Mouse (Mus musculus): ENCODE measurements at regions not wholly inside any gene's neighbourhood (a gene's known extent, or its start where the extent isn't known, plus 50 kb on each side); places are given as distances from the start of the nearest gene placed in this dataset.

DNA sequence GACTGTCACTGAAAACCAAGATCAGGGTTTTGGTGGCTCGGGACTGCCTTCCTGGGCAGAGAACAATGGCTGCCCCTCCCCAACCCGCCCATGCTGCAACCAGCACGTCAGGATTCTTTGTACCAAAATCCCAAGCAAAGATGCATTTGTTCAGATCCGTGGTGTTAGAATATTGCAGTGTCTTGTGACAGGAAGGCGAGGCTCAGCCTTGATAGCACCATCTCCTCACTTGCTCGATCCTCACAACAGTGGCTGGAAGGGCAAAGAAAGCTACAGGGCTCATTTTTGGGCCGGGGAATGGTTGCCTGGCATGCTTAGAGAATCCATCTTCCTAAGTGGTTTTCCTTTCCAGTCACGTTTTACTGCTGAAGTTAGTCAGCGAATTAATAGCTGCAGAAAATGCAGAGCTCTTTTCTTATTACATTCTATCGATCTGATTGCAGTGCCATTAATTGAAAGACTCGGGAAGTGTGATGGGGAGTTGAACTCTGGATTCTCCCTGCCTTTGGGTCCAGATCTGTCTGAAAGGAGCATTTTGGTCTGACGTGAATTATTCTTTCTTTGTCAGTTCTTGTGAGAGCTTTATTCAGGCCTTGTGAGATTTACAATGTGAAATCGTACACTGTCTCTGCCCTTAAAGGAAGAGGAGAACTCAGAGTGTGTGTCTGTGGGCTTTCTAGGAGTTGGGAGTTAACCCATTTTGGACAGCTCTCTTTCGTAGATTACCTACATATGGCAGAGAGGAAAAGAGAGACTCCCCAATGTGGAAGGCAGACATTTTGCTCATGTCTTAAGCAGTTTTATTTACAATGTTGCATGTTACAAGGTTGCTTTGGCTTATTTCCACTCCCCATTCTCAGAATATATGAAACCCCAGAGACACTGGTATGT lies 213.3 kb upstream of the Ubash3b start:
- no peaks in the 10 kb centered on the region for H3K79me2 ChIP-seq (ENCODE audit: inconsistent target)
- WGBS (ENCODE audit: missing documents): 78% methylated on average over 13 of the region's 14 CpGs
- H3K27ac ChIP-seq: no peak overlapping the region
- H3K36me3 ChIP-seq (ENCODE audit: inconsistent target): no peaks in the 10 kb centered on the region
- no peak overlapping the region for H3K4me3 ChIP-seq (ENCODE audit: inconsistent target)

DNA sequence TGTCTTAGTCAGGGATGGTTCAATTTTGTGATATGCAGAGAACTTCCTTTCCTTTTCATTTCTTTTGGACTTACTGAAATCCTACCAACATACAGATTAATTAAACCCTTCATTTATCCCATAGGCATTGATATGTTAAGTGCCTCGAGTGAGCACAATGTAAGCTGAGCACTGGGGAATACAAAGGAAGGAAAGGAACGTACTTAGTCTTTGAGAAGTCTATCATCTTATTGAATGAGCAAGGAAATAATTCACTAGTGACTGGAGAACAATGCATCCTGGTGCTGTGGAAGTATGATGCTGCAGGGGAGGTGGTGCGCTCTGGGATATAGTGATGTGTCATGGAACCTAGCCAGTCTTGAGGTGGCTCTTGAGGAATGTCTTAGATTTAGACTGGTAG lies 204.9 kb upstream of the Ubash3b start:
- Histone ChIP-seq H3K36me3 (ENCODE audit: inconsistent target) (no peaks in the 10 kb centered on the region), H3K4me3 (ENCODE audit: inconsistent target) (no peak overlapping the region), H3K27ac (no peak overlapping the region), H3K79me2 (ENCODE audit: inconsistent target) (no peaks in the 10 kb centered on the region)
- 63% methylated on average over 3 of the region's 3 CpGs for WGBS (ENCODE audit: missing documents)

DNA sequence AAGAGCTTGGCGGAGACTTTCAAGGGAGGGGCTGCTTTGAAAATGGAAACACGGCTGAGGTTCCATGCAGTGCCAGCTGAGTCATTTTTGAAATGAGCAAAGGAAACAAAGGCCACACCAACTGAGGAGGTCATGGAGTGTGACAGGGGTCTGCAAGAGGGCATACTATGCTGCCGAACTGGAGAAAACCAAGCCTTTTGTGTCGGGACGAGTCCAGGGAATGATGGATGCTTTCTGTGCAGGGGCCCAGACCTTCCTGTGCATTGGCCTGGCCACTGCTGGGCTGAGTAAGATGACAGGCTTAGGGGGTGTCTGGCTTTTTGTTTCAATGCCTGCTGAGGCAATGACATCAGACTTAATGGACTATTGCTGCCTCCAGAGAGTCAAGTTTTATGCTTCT lies 203.8 kb upstream of the Ubash3b start:
- 68% methylated on average over 5 of the region's 5 CpGs for WGBS (ENCODE audit: missing documents)
- Histone ChIP-seq H3K4me3 (ENCODE audit: inconsistent target) (no peak overlapping the region), H3K79me2 (ENCODE audit: inconsistent target) (no peaks in the 10 kb centered on the region), H3K27ac (no peak overlapping the region), H3K36me3 (ENCODE audit: inconsistent target) (no peaks in the 10 kb centered on the region)

DNA sequence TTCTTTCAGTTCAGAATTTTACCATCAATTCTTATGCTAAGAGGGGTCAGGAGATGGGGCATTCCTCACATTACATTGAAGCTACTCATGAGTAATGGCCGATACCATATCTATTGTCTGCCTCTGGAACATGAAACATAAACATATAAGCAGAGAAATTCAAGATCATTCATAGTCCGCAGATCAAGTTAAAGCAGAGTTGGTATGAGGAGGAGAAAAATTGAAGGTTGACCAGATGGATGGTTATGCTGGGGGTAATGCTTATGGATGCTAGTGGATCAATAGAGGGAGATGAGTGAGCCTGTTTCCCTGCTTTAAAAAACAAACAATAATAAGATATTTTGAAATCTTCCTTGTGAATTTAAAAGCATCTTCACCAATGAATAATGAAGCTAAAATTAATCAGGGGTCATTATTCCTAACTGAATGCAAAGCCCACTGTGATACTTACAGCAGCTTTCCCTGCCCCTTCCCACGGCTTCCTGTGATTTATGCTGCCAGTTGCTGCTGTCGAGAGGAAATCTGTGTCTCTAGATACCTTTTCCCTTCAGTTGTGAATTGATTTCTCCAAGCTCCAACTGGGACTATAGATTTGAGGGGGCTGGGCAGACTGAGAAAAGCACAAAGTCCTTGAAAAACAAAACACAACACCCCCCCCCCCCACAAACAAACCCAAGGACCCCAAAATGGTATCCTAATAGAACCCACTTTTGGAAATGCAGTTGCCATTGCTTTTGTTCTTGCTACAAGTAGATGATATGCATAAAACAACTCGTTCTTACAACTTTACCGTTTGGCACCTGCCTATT lies 203.1 kb upstream of the Ubash3b start:
- no peaks in the 10 kb centered on the region for H3K79me2 ChIP-seq (ENCODE audit: inconsistent target)
- no peaks in the 10 kb centered on the region for H3K36me3 ChIP-seq (ENCODE audit: inconsistent target)
- H3K4me3 ChIP-seq (ENCODE audit: inconsistent target): no peak overlapping the region
- 63% methylated on average over 6 of the region's 6 CpGs for WGBS (ENCODE audit: missing documents)
- H3K27ac ChIP-seq: no peak overlapping the region

DNA sequence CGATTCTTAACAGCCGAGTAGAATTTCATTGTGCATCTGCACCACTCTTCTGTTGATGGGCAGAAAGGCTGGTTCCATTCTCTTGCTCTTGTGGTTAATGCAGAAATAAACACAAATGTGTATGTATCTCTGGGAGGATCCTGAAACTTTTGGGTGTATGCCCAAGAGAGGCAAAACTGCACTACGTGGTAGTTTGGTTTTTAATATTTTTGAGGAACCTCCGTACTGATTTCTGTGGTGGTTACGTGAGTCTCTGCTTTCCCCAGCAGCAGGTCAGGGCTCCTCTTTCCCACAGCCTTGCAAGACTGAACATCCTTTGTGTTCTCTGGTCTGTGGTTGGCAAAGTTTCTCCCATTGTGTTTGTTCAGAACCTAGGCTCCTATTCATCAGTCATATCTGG lies 198.9 kb upstream of the Ubash3b start:
- Histone ChIP-seq H3K27ac (no peak overlapping the region), H3K79me2 (ENCODE audit: inconsistent target) (no peaks in the 10 kb centered on the region), H3K4me3 (ENCODE audit: inconsistent target) (no peak overlapping the region), H3K36me3 (ENCODE audit: inconsistent target) (no peaks in the 10 kb centered on the region)
- 42% methylated on average over 5 of the region's 5 CpGs for WGBS (ENCODE audit: missing documents)

DNA sequence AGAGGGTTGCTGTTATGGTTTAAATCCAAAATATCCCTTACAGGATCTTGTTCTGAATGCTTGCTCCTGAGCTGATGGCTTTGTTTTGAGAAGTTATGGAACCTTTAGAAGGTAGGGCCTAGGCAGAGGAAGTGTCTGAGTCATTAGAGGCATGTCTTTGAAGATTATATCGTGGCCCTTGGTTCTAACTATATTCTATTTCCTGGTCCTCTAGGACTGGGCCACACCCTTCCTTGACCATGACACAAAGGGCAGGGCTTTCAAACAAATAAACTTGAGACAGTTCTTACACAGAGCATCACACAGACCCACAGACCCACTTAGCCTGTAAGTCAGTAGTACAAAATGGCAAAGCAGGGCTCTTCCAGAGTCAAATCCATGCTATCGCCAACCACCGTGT lies 197.8 kb upstream of the Ubash3b start:
- no peak overlapping the region for H3K4me3 ChIP-seq (ENCODE audit: inconsistent target)
- no peak overlapping the region for H3K27ac ChIP-seq
- WGBS (ENCODE audit: missing documents): 79% methylated on average over 3 of the region's 3 CpGs
- no peaks in the 10 kb centered on the region for H3K79me2 ChIP-seq (ENCODE audit: inconsistent target)
- no peaks in the 10 kb centered on the region for H3K36me3 ChIP-seq (ENCODE audit: inconsistent target)

DNA sequence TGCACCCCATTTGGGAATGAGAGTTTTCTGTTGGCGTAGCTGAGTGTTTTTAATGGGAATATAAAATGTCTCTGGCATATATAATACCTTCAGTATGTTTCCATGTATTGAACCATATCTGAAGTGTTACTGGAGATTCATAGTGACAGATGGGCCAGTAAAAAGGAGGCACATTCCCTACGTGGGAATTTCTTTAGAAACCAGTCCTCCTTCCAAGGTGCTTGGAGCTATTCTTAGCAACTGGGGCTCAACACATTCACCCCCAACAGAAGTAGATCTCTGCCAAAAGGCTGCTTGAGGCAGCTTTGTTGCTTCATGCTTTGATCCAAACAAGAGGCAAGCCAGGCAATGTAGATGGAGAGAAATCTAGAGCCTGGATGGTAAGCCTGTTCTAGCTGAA lies 183.8 kb upstream of the Ubash3b start:
- no peak overlapping the region for H3K4me3 ChIP-seq (ENCODE audit: inconsistent target)
- no peaks in the 10 kb centered on the region for H3K36me3 ChIP-seq (ENCODE audit: inconsistent target)
- no peak overlapping the region for H3K27ac ChIP-seq
- H3K79me2 ChIP-seq (ENCODE audit: inconsistent target): no peaks in the 10 kb centered on the region
- WGBS (ENCODE audit: missing documents): 94% methylated on average over 2 of the region's 2 CpGs

DNA sequence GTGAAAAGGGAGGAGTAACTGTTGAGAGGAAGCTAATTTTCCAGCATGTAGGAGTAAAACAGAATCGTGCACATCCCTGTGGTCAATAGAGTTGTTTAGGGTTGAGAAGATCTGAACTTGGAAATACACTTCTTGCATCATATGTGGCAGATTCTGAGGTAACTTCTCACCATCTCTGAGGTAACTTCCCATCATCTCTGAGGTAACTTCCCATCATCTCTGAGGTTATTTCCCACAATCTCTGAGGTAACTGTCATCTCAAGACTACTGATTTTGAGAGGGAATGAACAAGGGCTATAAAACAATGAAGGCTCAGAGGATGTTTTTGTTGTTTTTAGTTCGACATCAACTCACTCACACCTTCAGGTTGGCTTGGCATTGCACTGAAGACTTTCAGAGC lies 175.9 kb upstream of the Ubash3b start:
- Histone ChIP-seq H3K36me3 (ENCODE audit: inconsistent target) (no peaks in the 10 kb centered on the region), H3K4me3 (ENCODE audit: inconsistent target) (no peak overlapping the region), H3K27ac (no peak overlapping the region), H3K79me2 (ENCODE audit: inconsistent target) (no peaks in the 10 kb centered on the region)
- 66% methylated on average over 2 of the region's 2 CpGs for WGBS (ENCODE audit: missing documents)

DNA sequence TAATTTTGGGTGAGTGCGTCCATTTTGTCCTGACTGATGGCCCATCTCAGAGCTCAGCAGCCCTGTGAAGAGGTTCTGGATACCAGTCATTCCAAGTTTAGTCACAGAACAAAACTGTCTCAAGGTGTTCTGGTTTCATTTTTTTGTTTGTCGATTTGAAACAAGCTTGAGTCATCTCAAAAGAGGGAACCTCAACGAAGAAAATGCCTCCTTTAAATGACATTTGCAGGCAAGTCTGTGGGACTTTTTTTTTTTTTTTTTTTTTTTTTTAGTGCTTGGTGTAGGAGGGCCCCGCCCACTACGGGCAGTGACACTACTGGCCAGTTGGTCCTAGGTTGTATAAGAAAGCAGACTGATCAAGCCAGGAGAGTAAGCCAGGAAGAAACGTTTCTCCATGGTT lies 175.3 kb upstream of the Ubash3b start:
- Histone ChIP-seq H3K27ac (no peak overlapping the region), H3K79me2 (ENCODE audit: inconsistent target) (no peaks in the 10 kb centered on the region), H3K36me3 (ENCODE audit: inconsistent target) (no peaks in the 10 kb centered on the region), H3K4me3 (ENCODE audit: inconsistent target) (no peak overlapping the region)
- 57% methylated on average over 6 of the region's 6 CpGs for WGBS (ENCODE audit: missing documents)

DNA sequence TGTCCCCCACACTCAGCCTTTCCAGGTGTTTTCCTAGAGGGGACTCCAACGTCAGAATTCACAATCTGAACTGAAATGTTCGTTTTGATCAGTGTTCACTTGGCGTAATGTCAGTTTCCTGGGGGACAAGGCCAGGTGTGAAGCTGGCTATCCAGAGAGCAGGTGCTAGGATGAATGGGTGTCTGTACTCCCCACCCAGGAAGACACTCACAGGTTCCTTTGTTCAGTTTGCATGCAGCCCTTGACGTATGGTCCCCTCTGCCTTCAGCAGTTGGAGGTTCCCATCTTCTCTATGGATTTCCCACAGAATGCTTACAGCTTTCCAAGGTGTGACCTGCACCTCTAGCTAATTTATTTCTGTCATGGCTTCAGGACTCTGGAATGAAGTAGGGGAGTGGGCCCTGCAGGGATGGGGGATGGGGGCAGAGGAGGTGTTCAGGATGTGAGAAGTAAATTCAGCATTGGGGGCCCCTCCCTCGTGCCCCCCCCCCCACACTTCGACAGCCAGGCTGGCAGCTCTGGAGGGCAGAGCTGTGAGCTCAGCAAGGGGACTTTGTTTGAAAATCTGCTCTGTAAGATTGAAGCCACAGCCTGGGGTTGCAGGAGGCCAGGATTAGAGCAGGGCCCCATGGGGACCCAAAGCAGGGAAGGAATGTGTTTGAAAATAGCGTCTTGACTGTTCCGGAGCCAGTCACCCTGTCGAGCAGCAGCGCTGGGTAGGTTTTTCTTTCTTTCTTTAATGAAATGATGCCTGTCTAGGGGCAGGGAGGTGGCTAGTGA lies 173.2 kb upstream of the Ubash3b start:
- 63% methylated on average over 10 of the region's 10 CpGs for WGBS (ENCODE audit: missing documents)

DNA sequence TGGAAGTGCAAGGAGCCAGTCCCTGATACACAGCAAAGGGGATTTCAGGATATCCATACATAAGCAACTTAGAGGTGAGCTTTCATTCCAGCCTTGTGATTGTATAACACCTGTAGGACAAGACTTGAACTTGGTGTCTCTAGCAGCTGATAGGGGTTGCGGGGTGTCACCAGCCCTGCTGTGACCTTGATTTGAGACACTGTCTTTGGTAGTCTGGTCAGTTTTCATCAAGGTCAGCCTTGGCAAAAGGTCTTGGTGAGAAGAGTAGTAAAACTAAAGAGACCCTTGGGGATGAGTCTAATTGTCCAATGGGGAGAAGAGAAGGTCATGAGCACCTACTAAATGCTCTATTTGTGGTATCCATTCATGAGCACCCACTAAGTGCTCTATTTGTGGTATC lies 172.0 kb upstream of the Ubash3b start:
- no peaks in the 10 kb centered on the region for H3K79me2 ChIP-seq (ENCODE audit: inconsistent target)
- WGBS (ENCODE audit: missing documents): 100% methylated on average over 1 of the region's 1 CpGs
- no peak overlapping the region for H3K27ac ChIP-seq
- H3K4me3 ChIP-seq (ENCODE audit: inconsistent target): no peak overlapping the region
- H3K36me3 ChIP-seq (ENCODE audit: inconsistent target): no peaks in the 10 kb centered on the region

More for the DNA sequence above, 173.2 kb upstream of the Ubash3b start:
- Histone ChIP-seq H3K27ac (no peak overlapping the region), H3K79me2 (ENCODE audit: inconsistent target) (no peaks in the 10 kb centered on the region), H3K4me3 (ENCODE audit: inconsistent target) (no peak overlapping the region), H3K36me3 (ENCODE audit: inconsistent target) (no peaks in the 10 kb centered on the region)

DNA sequence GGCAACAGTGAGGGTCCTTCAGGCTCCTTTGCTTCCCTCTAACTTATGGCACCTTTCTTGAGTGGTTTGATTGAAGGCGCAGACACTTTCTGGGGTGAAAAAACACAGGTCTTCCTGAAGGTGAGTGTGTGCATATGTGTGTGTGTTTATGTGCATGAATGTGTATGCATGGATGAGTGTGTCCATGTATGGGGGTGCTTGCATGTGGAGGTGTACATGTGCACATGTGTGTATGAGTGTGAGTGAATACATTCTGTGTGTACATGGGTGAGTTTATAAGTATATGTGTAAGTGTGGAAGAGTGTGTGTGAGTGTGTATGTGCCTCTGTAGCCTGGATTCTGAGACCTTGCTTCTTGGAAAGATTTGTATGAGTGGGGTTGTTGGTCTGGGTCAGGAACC lies 167.5 kb upstream of the Ubash3b start:
- Histone ChIP-seq H3K4me3 (ENCODE audit: inconsistent target) (no peak overlapping the region), H3K79me2 (ENCODE audit: inconsistent target) (no peaks in the 10 kb centered on the region), H3K36me3 (ENCODE audit: inconsistent target) (no peaks in the 10 kb centered on the region), H3K27ac (peak overlapping the region; percentile 51; the same call in 1 of the 2 replicates)
- WGBS (ENCODE audit: missing documents): 100% methylated on average over 1 of the region's 1 CpGs

DNA sequence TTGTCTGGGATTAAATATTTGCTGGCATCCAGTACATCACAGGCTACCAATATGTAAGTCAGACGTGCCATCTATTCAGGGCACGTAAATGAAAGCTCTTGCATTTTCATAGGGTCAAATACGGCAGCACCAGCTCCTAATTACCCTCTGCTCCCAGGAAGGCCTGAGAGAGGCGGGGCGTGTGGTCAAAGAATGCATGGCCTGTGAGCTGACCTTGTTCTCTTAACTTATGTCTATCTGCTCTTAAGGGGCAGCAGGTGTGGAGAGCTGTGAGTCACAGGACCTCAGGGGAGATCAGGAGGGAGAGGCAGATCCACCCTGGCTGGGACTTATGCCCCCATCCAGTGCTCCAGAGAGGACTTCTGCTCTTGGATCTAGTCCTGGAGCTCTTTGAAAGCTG lies 167.0 kb upstream of the Ubash3b start:
- Histone ChIP-seq H3K79me2 (ENCODE audit: inconsistent target) (no peaks in the 10 kb centered on the region), H3K4me3 (ENCODE audit: inconsistent target) (no peak overlapping the region), H3K36me3 (ENCODE audit: inconsistent target) (no peaks in the 10 kb centered on the region), H3K27ac (peak overlapping the region; percentile 51)
- 90% methylated on average over 5 of the region's 5 CpGs for WGBS (ENCODE audit: missing documents)

DNA sequence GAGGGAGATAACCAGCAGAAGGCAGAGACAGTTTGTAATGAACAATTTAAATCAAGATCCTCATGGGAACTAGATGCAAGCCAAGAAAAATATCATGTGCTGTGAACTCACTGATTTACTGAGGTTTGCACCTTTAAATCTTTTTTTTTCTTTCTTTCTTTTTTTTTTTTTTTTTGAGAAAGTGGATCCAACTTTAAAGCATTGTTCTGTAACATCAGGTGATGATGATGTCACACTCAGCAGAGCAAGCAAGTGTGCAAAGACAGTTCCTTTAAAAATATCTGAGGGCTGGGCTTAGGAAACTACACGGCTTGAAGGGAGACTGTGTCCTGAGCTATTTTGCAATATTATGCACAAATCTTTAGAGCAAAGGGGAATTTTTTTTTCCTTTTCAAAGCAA lies 166.6 kb upstream of the Ubash3b start:
- Histone ChIP-seq H3K79me2 (ENCODE audit: inconsistent target) (no peaks in the 10 kb centered on the region), H3K4me3 (ENCODE audit: inconsistent target) (no peak overlapping the region), H3K36me3 (ENCODE audit: inconsistent target) (no peaks in the 10 kb centered on the region), H3K27ac (peak overlapping the region; percentile 51)
- 30% methylated on average over 1 of the region's 1 CpGs for WGBS (ENCODE audit: missing documents)

All from macrophage (primary cell).